Mouse (Mus musculus) megakaryocyte, embryonic 14.5 days (primary cell): ENCODE measurements around the gene Olfm2.

Experiments used
- FLI1 ChIP-seq: IDR thresholded peaks from 2 replicates; pipeline ENCODE4 v1.6.1; 2012; ENCODE audit warnings: low read length, inconsistent platforms, mixed read lengths
- GATA1 ChIP-seq: IDR thresholded peaks from 3 replicates; pipeline ENCODE4 v1.6.1; 2012; ENCODE audit warnings: mixed read lengths, low read length, inconsistent platforms, borderline replicate concordance

GRCm38 (mm10) chr9:20761388-20761787, 15.2 kb upstream of the Olfm2 start:
- TF ChIP-seq FLI1 (no peak), GATA1 (no peak)
